Mouse (Mus musculus) midbrain, embryonic 11.5 days (tissue): ENCODE results near the gene Serpini2. TPM values are rescaled to one million over a fixed set of nuclear protein-coding genes. Genes with fewer than 3 reads are reported as not detected.

Experiments
- polyA plus RNA-seq: library from polyadenylated mRNA; unstranded; fragments of >200 nt; fragmentation: Nextera tagmentation; extraction: Ambion mirVana; gene quantifications from 2 replicates; pipeline ENCODE4 v1.2.1, GENCODE M21; 2014

The Serpini2 gene
- polyA plus RNA-seq, 1 experiment from 2014 or later = not detected

Other genes starting within 250 kb of the Serpini2 start
- 0.14 and 0.15 TPM in 2 replicates for gene Zbbx, start 105.0 kb downstream of the Serpini2 start, polyA plus RNA-seq
- gene Wdr49, start 212.1 kb upstream of the Serpini2 start, polyA plus RNA-seq = 0.05 TPM in 1 of 2 replicates, not detected in the other